Mouse (Mus musculus) kidney, embryonic 14.5 days (tissue): Measurements from ENCODE around the gene Fam240a. TPM values are rescaled to one million over a fixed set of nuclear protein-coding genes. Genes with fewer than 3 reads are reported as not detected.

ENCODE experiments used
- ATAC-seq: fragments of 200-750 bp; cut with Nextera tagmentation; 2 replicates; pipeline ENCODE4 v1.8.0; 2017; ENCODE audit warnings: moderate number of reproducible peaks, mild to moderate bottlenecking, moderate TSS enrichment, moderate library complexity; ENCODE audit not compliant: low FRiP score, low TSS enrichment
- H3K27ac ChIP-seq: fragments of 300-500 bp; sonication (generic); 2 replicates; pipeline ENCODE4 v1.5.1; 2014; ENCODE audit warnings: low read depth, mild to moderate bottlenecking, low read length, moderate library complexity, mixed read lengths
- H3K27me3 ChIP-seq: fragments of 300-500 bp; sonication (generic); 2 replicates; pipeline ENCODE4 v1.6.1; 2014; ENCODE audit warnings: mild to moderate bottlenecking, low read length; ENCODE audit not compliant: control insufficient read depth, insufficient read depth
- H3K36me3 ChIP-seq: fragments of 300-500 bp; sonication (generic); 2 replicates; pipeline ENCODE4 v1.6.1; 2014; ENCODE audit warnings: low read length, mixed read lengths; ENCODE audit not compliant: control insufficient read depth, insufficient read depth
- H3K4me1 ChIP-seq: fragments of 300-500 bp; sonication (generic); 2 replicates; pipeline ENCODE4 v1.6.1; 2014; ENCODE audit warnings: low read length, mixed read lengths; ENCODE audit not compliant: control insufficient read depth, insufficient read depth
- H3K4me2 ChIP-seq: fragments of 300-500 bp; sonication (generic); replicated peaks from 2 replicates; pipeline ENCODE4 v1.6.1; 2014; ENCODE audit warnings: low read depth, mild to moderate bottlenecking, low read length
- H3K4me3 ChIP-seq: fragments of 300-500 bp; sonication (generic); 2 replicates; pipeline ENCODE4 v1.5.1; 2014; ENCODE audit warnings: mild to moderate bottlenecking, low read length
- H3K9ac ChIP-seq: fragments of 300-500 bp; sonication (generic); 2 replicates; pipeline ENCODE4 v1.6.1; 2014; ENCODE audit warnings: low read depth, mild to moderate bottlenecking, low read length, moderate library complexity
- H3K9me3 ChIP-seq: fragments of 300-500 bp; sonication (generic); 2 replicates; pipeline ENCODE4 v1.6.1; 2016; ENCODE audit warnings: low read length; ENCODE audit not compliant: control insufficient read depth
- WGBS: fragments of 180-500 bp; shearing (Covaris S2); extraction: QIAGEN DNeasy Blood & Tissue Kit; methylation state at CpG from one replicate; pipeline ENCODE4 v1.1.7; 2014; 5-methylcytosine and 5-hydroxymethylcytosine counted together
- polyA plus RNA-seq: library from polyadenylated mRNA; unstranded; fragments of >200 nt; fragmentation: Nextera tagmentation; extraction: Ambion mirVana; gene quantifications from 2 replicates; pipeline ENCODE4 v1.2.1, GENCODE M21; 2014

Fam240a gene
- polyA plus RNA-seq, 1 experiment from 2014 or later: not detected

GRCm38 (mm10) chr9:110954681-110955445 is 38.2 kb upstream of the Fam240a start:
- no peak for ATAC-seq
- no peak overlapping the region for H3K4me3 ChIP-seq
- no peaks in the 10 kb centered on the region for H3K4me1 ChIP-seq
- no peak overlapping the region for H3K27ac ChIP-seq
- WGBS: 54% methylated on average over 2 of the region's 2 CpGs
- H3K27me3 ChIP-seq: peaks cover 8% of the 10 kb centered on the region; the same call in 1 of the 2 replicates
- H3K4me2 ChIP-seq: no peak overlapping the region
- H3K9ac ChIP-seq: no peak overlapping the region
- H3K9me3 ChIP-seq: no peaks in the 10 kb centered on the region
- no peaks in the 10 kb centered on the region for H3K36me3 ChIP-seq

- ATAC-seq: peak; percentile 78
- no peaks in the 10 kb centered on the region for H3K36me3 ChIP-seq
These were observed 37.1 kb upstream of the Fam240a start for GRCm38 (mm10) chr9:110953550-110954461.

GRCm38 (mm10) chr9:110952931-110953549 is 36.4 kb upstream of the Fam240a start:
- no peaks in the 10 kb centered on the region for H3K4me1 ChIP-seq
- no peak overlapping the region for H3K9ac ChIP-seq
- peak overlapping the region; percentile 87 for H3K4me2 ChIP-seq
- H3K27ac ChIP-seq: no peak overlapping the region
- WGBS: 44% methylated on average over 5 of the region's 5 CpGs
- peaks cover 10% of the 10 kb centered on the region; the same call in 1 of the 2 replicates for H3K27me3 ChIP-seq
- H3K36me3 ChIP-seq: no peaks in the 10 kb centered on the region
- H3K4me3 ChIP-seq: peak overlapping the region; percentile 48
- H3K9me3 ChIP-seq: no peaks in the 10 kb centered on the region
- no peak for ATAC-seq

More at GRCm38 (mm10) chr9:110953550-110954461, 37.1 kb upstream of the Fam240a start:
- no peaks in the 10 kb centered on the region for H3K4me1 ChIP-seq
- H3K27me3 ChIP-seq: peaks cover 8% of the 10 kb centered on the region; the same call in 1 of the 2 replicates
- WGBS: under 1% methylated on average over 44 of the region's 44 CpGs
- H3K4me3 ChIP-seq: peak overlapping the region; percentile 48
- peak overlapping the region; percentile 87 for H3K4me2 ChIP-seq
- no peaks in the 10 kb centered on the region for H3K9me3 ChIP-seq
- no peak overlapping the region for H3K27ac ChIP-seq
- peak overlapping the region; percentile 51 for H3K9ac ChIP-seq

GRCm38 (mm10) chr9:110952398-110952797 is 35.7 kb upstream of the Fam240a start:
- H3K4me2 ChIP-seq: no peak overlapping the region

GRCm38 (mm10) chr9:110951866-110952265 is 35.2 kb upstream of the Fam240a start:
- no peaks in the 10 kb centered on the region for H3K36me3 ChIP-seq
- 98% methylated on average over 13 of the region's 13 CpGs for WGBS
- no peaks in the 10 kb centered on the region for H3K9me3 ChIP-seq
- H3K4me1 ChIP-seq: no peaks in the 10 kb centered on the region
- ATAC-seq: no peak
- no peak overlapping the region for H3K4me2 ChIP-seq
- H3K9ac ChIP-seq: no peak overlapping the region
- no peak overlapping the region for H3K27ac ChIP-seq
- no peak overlapping the region for H3K4me3 ChIP-seq
- H3K27me3 ChIP-seq: peaks cover 21% of the 10 kb centered on the region

More at GRCm38 (mm10) chr9:110952398-110952797, 35.7 kb upstream of the Fam240a start:
- H3K9me3 ChIP-seq: no peaks in the 10 kb centered on the region
- H3K4me3 ChIP-seq: no peak overlapping the region
- no peak overlapping the region for H3K9ac ChIP-seq
- no peaks in the 10 kb centered on the region for H3K4me1 ChIP-seq
- H3K36me3 ChIP-seq: no peaks in the 10 kb centered on the region
- no peak for ATAC-seq
- no peak overlapping the region for H3K27ac ChIP-seq
- peaks cover 16% of the 10 kb centered on the region for H3K27me3 ChIP-seq
- WGBS: 67% methylated on average over 6 of the region's 6 CpGs

GRCm38 (mm10) chr9:110951397-110951796 is 34.7 kb upstream of the Fam240a start, which contains the start of gene Lrrc2:
TSS of gene Lrrc2 (plus strand) at chr9:110951545.
- Histone ChIP-seq H3K36me3 (no peaks in the 10 kb centered on the region), H3K4me2 (no peak within 1 kb of the TSS), H3K9me3 (no peaks in the 10 kb centered on the region), H3K27me3 (peaks cover 26% of the 10 kb centered on the region), H3K27ac (no peak within 1 kb of the TSS), H3K4me3 (no peak within 1 kb of the TSS), H3K9ac (no peak within 1 kb of the TSS), H3K4me1 (0 out of 2 replicates have a peak, but pooled peaks cover 2% of the 10 kb centered on the region)
- 80% methylated on average over 11 of the region's 11 CpGs for WGBS
- ATAC-seq: no peak

- H3K9me3 ChIP-seq: no peaks in the 10 kb centered on the region
- H3K27me3 ChIP-seq: peaks cover 33% of the 10 kb centered on the region
- no peak overlapping the region for H3K9ac ChIP-seq
- H3K4me1 ChIP-seq: 0 out of 2 replicates have a peak, but pooled peaks cover 2% of the 10 kb centered on the region
- 93% methylated on average over 3 of the region's 3 CpGs for WGBS
- no peak for ATAC-seq
- no peak overlapping the region for H3K4me2 ChIP-seq
- no peaks in the 10 kb centered on the region for H3K36me3 ChIP-seq
- no peak overlapping the region for H3K27ac ChIP-seq
- H3K4me3 ChIP-seq: no peak overlapping the region
These were observed 33.4 kb upstream of the Fam240a start for GRCm38 (mm10) chr9:110950109-110950508.

GRCm38 (mm10) chr9:110948813-110949310 is 32.2 kb upstream of the Fam240a start:
- no peaks in the 10 kb centered on the region for H3K36me3 ChIP-seq
- H3K9me3 ChIP-seq: no peaks in the 10 kb centered on the region
- H3K27ac ChIP-seq: no peak overlapping the region
- H3K4me1 ChIP-seq: 0 out of 2 replicates have a peak, but pooled peaks cover 2% of the 10 kb centered on the region
- 55% methylated on average over 8 of the region's 8 CpGs for WGBS
- no peak overlapping the region for H3K4me2 ChIP-seq
- H3K4me3 ChIP-seq: no peak overlapping the region
- no peak for ATAC-seq
- H3K27me3 ChIP-seq: peaks cover 44% of the 10 kb centered on the region
- H3K9ac ChIP-seq: no peak overlapping the region
